Mouse (Mus musculus): ENCODE results near the gene Arih2. TPM values are rescaled to one million over a fixed set of nuclear protein-coding genes. Genes with fewer than 3 reads are reported as not detected.
A peak's percentile ranks its signal among the peaks of the same experiment; 100 is the strongest.

The Arih2 gene
- total and polyA plus RNA-seq, 3 experiments: 23.9 to 74.6 (median 52.0) TPM

DNA sequence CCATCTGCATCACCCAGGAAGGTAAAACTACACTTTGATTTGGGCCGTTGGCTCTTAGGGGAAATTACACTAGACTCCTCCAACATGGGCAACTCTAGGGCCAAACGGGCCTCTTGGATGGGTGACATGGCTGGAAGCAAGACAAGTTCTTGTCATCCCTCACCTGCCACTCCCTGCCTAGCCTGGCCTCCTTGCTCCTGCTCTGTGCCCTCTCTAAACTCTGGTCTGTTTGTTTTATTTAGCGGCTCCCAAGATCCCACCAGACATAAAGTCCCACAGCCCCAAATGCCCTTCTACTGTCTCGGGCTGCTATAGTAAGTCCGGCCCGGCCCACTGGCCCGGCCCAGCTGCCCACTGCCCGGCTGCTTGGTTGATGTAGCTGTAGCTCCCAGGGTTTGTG lies 85.5 kb downstream of the Arih2 start:
- no peak for DNase-seq

DNA sequence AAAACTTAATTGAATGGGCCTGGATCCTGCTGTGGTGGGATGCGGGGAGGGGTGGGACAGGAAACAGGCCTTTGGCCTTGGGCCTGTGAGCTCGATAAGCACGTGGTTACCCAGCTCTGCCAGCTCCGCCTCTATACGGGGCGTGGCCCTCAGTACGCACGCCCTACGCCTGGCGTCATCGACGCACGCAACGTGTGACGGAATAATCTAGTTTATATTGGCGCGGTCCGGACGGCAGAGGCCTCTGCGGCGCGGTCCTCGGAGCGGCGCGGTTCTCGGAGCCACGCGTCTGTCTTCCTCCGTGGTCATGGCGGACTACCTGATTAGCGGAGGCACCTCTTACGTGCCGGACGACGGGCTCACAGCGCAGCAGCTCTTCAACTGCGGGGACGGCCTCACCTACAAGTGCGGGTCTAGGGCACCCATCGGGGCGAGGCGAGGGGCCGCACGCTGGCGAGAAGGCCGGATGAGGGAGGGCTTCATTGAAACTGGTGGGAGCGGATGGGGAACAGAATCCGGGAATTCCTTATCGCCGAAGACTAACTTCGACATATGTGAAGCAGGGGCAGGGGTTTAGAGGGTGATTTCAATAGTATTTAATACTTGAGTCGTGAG lies 88.9 kb downstream of the Arih2 start, which contains the start of gene Impdh2:
Gene Impdh2 (plus strand): TSS at position 60 of the 615 bp plus-strand sequence.
- peak; percentile 96 for DNase-seq

DNA sequence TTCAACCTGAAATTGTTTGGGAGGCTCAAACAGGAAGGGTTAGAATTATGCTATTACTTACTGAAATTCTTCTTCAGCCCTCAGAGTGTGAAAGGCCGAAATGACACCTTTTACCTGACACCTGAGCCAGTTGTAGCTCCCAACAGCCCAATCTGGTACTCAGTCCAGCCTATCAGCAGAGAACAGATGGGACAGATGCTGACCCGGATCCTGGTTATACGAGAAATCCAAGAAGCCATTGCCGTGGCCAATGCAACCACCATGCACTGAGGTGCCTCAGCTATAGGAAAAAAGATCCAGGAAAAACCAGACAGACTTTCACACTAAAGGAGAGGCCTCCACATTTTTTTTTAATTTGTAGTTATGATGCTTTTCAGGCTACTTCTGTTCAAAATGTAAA lies 90.0 kb downstream of the Arih2 start:
- DNase-seq: no peak

Small RNA genes within 50 kb of the gene (microRNA-seq; reads per million reads assigned to microRNA genes)
- gene Gm24083 (0 reads per million in 2 experiments), gene Gm26298 (0 reads per million in 2 experiments), gene Mir191 (0 reads per million in 2 experiments), gene Mir425 (820 to 1,162 reads per million in 2 experiments)

Other genes starting within 250 kb of the Arih2 start
- gene Ccdc36, start 220.9 kb downstream of the Arih2 start, total RNA-seq (2021): not detected
- gene Ccdc36, start 220.9 kb downstream of the Arih2 start, polyA plus RNA-seq (2012; rRNA removed): not detected in 2 replicates
- gene BC048562, start 212.9 kb downstream of the Arih2 start, total RNA-seq (2021): not detected
- not detected in 2 replicates for gene BC048562, start 212.9 kb downstream of the Arih2 start, polyA plus RNA-seq (2012; rRNA removed)
- 10 to 100 TPM; 27.8 to 46.5 TPM for gene Ccdc71, start 188.9 kb downstream of the Arih2 start, total RNA-seq (2021)
- 23.0 and 28.1 TPM in 2 replicates for gene Ccdc71, start 188.9 kb downstream of the Arih2 start, polyA plus RNA-seq (2012; rRNA removed)
- 10 to 100 TPM; 19.4 to 24.5 TPM for gene Klhdc8b, start 187.8 kb downstream of the Arih2 start, total RNA-seq (2021)
- gene Klhdc8b, start 187.8 kb downstream of the Arih2 start, polyA plus RNA-seq (2012; rRNA removed): 73.1 and 81.9 TPM in 2 replicates
- gene Lamb2, start 169.7 kb downstream of the Arih2 start, total RNA-seq (2021): 100 to 1,000 TPM in 1 of 2 experiments, 10 to 100 TPM in 1; 94.0 to 107 TPM
- 136 and 150 TPM in 2 replicates for gene Lamb2, start 169.7 kb downstream of the Arih2 start, polyA plus RNA-seq (2012; rRNA removed)
- 100 to 1,000 TPM; 172 to 248 TPM for gene Usp19, start 158.8 kb downstream of the Arih2 start, total RNA-seq (2021)
- gene Usp19, start 158.8 kb downstream of the Arih2 start, polyA plus RNA-seq (2012; rRNA removed): 221 and 261 TPM in 2 replicates
- 100 to 1,000 TPM; 186 to 192 TPM for gene Qars, start 141.7 kb downstream of the Arih2 start, total RNA-seq (2021)
- 173 and 186 TPM in 2 replicates for gene Qars, start 141.7 kb downstream of the Arih2 start, polyA plus RNA-seq (2012; rRNA removed)
- 100 to 1,000 TPM; 105 to 126 TPM for gene Qrich1, start 132.6 kb downstream of the Arih2 start, total RNA-seq (2021)
- gene Qrich1, start 132.6 kb downstream of the Arih2 start, polyA plus RNA-seq (2012; rRNA removed): 119 and 129 TPM in 2 replicates
- gene Impdh2, start 89.1 kb downstream of the Arih2 start, total RNA-seq (2021): 100 to 1,000 TPM in 1 of 2 experiments, 10 to 100 TPM in 1; 75.6 to 123 TPM
- 93.8 and 121 TPM in 2 replicates for gene Impdh2, start 89.1 kb downstream of the Arih2 start, polyA plus RNA-seq (2012; rRNA removed)
- 10 to 100 TPM; 60.7 to 68.7 TPM for gene Ndufaf3, start 82.0 kb downstream of the Arih2 start, total RNA-seq (2021)
- gene Ndufaf3, start 82.0 kb downstream of the Arih2 start, polyA plus RNA-seq (2012; rRNA removed): 76.7 and 98.4 TPM in 2 replicates
- gene Dalrd3, start 79.5 kb downstream of the Arih2 start, total RNA-seq (2021): 10 to 100 TPM; 67.2 to 70.7 TPM
- gene Dalrd3, start 79.5 kb downstream of the Arih2 start, polyA plus RNA-seq (2012; rRNA removed): 325 and 372 TPM in 2 replicates
- gene Wdr6, start 70.6 kb downstream of the Arih2 start, total RNA-seq (2021): 100 to 1,000 TPM in 1 of 2 experiments, 10 to 100 TPM in 1; 91.5 to 126 TPM
- 132 and 151 TPM in 2 replicates for gene Wdr6, start 70.6 kb downstream of the Arih2 start, polyA plus RNA-seq (2012; rRNA removed)
- gene P4htm, start 51.7 kb downstream of the Arih2 start, total RNA-seq (2021): 1 to 10 TPM; 7.1 to 8.3 TPM
- gene P4htm, start 51.7 kb downstream of the Arih2 start, polyA plus RNA-seq (2012; rRNA removed): 14.7 and 17.2 TPM in 2 replicates
- 100 to 1,000 TPM; 123 to 170 TPM for gene Slc25a20, start 12.7 kb upstream of the Arih2 start, total RNA-seq (2021)
- gene Slc25a20, start 12.7 kb upstream of the Arih2 start, polyA plus RNA-seq (2012; rRNA removed): 38.0 and 46.7 TPM in 2 replicates
- gene Prkar2a, start 39.9 kb upstream of the Arih2 start, total RNA-seq (2021): 10 to 100 TPM; 28.1 to 43.7 TPM
- 12.1 and 14.6 TPM in 2 replicates for gene Prkar2a, start 39.9 kb upstream of the Arih2 start, polyA plus RNA-seq (2012; rRNA removed)
- gene Ip6k2, start 134.4 kb upstream of the Arih2 start, total RNA-seq (2021): 10 to 100 TPM; 82.9 to 85.9 TPM
- 73.4 and 92.1 TPM in 2 replicates for gene Ip6k2, start 134.4 kb upstream of the Arih2 start, polyA plus RNA-seq (2012; rRNA removed)
- gene Nckipsd, start 159.0 kb upstream of the Arih2 start, total RNA-seq (2021): 10 to 100 TPM; 11.1 to 12.0 TPM
- gene Nckipsd, start 159.0 kb upstream of the Arih2 start, polyA plus RNA-seq (2012; rRNA removed): 43.1 and 54.5 TPM in 2 replicates
- 1 to 10 TPM; 2.2 to 2.3 TPM for gene Celsr3, start 176.9 kb upstream of the Arih2 start, total RNA-seq (2021)
- 4.9 and 7.2 TPM in 2 replicates for gene Celsr3, start 176.9 kb upstream of the Arih2 start, polyA plus RNA-seq (2012; rRNA removed)
- 10 to 100 TPM; 10.1 to 11.7 TPM for gene Slc26a6, start 203.9 kb upstream of the Arih2 start, total RNA-seq (2021)
- 10.1 and 11.2 TPM in 2 replicates for gene Slc26a6, start 203.9 kb upstream of the Arih2 start, polyA plus RNA-seq (2012; rRNA removed)